Mouse (Mus musculus) kidney, postnatal 4 days (tissue): ENCODE data around the gene Aff4.

Experiments used
- DNase-seq, 2 experiments: peaks; one replicate each; pipeline ENCODE4 v3.0.0; 2021; ENCODE audit warnings: mixed read lengths in 2 of 2

Aff4 gene

GRCm38 (mm10) chr11:53430300-53430669, 79.7 kb downstream of the Aff4 start:
- DNase-seq = no peak

GRCm38 (mm10) chr11:53430670-53431346, 80.2 kb downstream of the Aff4 start, which contains the start of the genes Uqcrq and Gdf9:
Uqcrq (minus strand) TSS chr11:53430831.
Gdf9 (plus strand) TSS chr11:53431023.
- DNase-seq = peak; percentile 98 to 99

GRCm38 (mm10) chr11:53431347-53432056, 80.9 kb downstream of the Aff4 start:
- no peak for DNase-seq

- no peak for DNase-seq
These were observed 82.4 kb downstream of the Aff4 start for GRCm38 (mm10) chr11:53433057-53433456.

GRCm38 (mm10) chr11:53435504-53435903, 84.9 kb downstream of the Aff4 start:
- DNase-seq = no peak

- DNase-seq = no peak
These were observed 85.7 kb downstream of the Aff4 start for GRCm38 (mm10) chr11:53436338-53436737.

GRCm38 (mm10) chr11:53441921-53442320, 91.3 kb downstream of the Aff4 start:
- DNase-seq = no peak

- peak; percentile 44 to 53 for DNase-seq
These were observed 93.2 kb downstream of the Aff4 start for GRCm38 (mm10) chr11:53443861-53444260.

- DNase-seq = no peak
These were observed 94.9 kb downstream of the Aff4 start for GRCm38 (mm10) chr11:53445562-53445961.

- DNase-seq = no peak
These were observed 95.5 kb downstream of the Aff4 start for GRCm38 (mm10) chr11:53446183-53446582.

GRCm38 (mm10) chr11:53447996-53448395, 97.4 kb downstream of the Aff4 start:
- no peak for DNase-seq

- no peak for DNase-seq
These were observed 97.9 kb downstream of the Aff4 start for GRCm38 (mm10) chr11:53448529-53448928.

GRCm38 (mm10) chr11:53450070-53450705, 99.6 kb downstream of the Aff4 start:
- DNase-seq = peak in 1 of 2 experiments; percentile 11

GRCm38 (mm10) chr11:53451361-53451760, 100.7 kb downstream of the Aff4 start:
- DNase-seq = no peak

GRCm38 (mm10) chr11:53452396-53452795, 101.8 kb downstream of the Aff4 start:
- DNase-seq = no peak

GRCm38 (mm10) chr11:53453031-53453430, 102.4 kb downstream of the Aff4 start:
- no peak for DNase-seq

GRCm38 (mm10) chr11:53456474-53457371, 106.1 kb downstream of the Aff4 start, which contains the start of the genes Gm10447 and Shroom1:
Gm10447 (minus strand) TSS chr11:53457110.
Shroom1 (plus strand) TSS chr11:53457205.
- peak; percentile 70 to 81 for DNase-seq

GRCm38 (mm10) chr11:53457372-53457954, 106.8 kb downstream of the Aff4 start:
- DNase-seq = peak; percentile 27 to 55

GRCm38 (mm10) chr11:53458996-53459395, 108.4 kb downstream of the Aff4 start:
- no peak for DNase-seq

- no peak for DNase-seq
These were observed 109.6 kb downstream of the Aff4 start for GRCm38 (mm10) chr11:53460192-53460591.

GRCm38 (mm10) chr11:53461727-53462126, 111.1 kb downstream of the Aff4 start:
- DNase-seq = no peak
